9 mouse cellular contexts compared by ENCODE assay signal in genomic region chr12:91423125-91423820, GRCm38 (mm10). TPM values are rescaled to one million over a fixed set of nuclear protein-coding genes. Genes with fewer than 3 reads are reported as not detected.
A peak's percentile ranks its signal among the peaks of the same experiment; 100 is the strongest.
DNase-seq lines count a peak whose midpoint lies in the region; ATAC-seq and TF ChIP-seq lines count a peak whose summit lies in the region.
"Had no signal": no experiment of that assay in that cellular context is flagged by ENCODE, and none has a peak within 500 bp of the region (broad histone marks: within the 10 kb centered on the region; RNA-seq: fewer than 3 reads in every experiment).

No protein-coding gene starts in this region.

- no peak for TF ChIP-seq EP300 in stomach, postnatal 0 days (optimal IDR thresholded peaks at IDR 0.05)

- no peak for TF ChIP-seq POLR2A in cerebellum, adult 2 months (IDR thresholded peaks at IDR 0.05; ENCODE audit: borderline replicate concordance, insufficient read depth, low read length)

- H3K4me1 ChIP-seq in cerebellum, adult 2 months (ENCODE audit: control insufficient read depth, insufficient read depth, low read length), result no peaks in the 10 kb centered on the region
- no peaks in the 10 kb centered on the region for H3K4me1 ChIP-seq in midbrain, embryonic 11.5 days (ENCODE audit: control insufficient read depth, insufficient read depth, low read length)
- no peaks in the 10 kb centered on the region for H3K4me1 ChIP-seq in midbrain, embryonic 13.5 days (replicated peaks)
- no peaks in the 10 kb centered on the region for H3K4me1 ChIP-seq in forebrain, postnatal 0 days (ENCODE audit: insufficient read depth)
- peaks cover 4% of the 10 kb centered on the region; the same call in 1 of the 2 replicates for H3K4me1 ChIP-seq in lung, embryonic 14.5 days (ENCODE audit: insufficient read depth)
- no peaks in the 10 kb centered on the region for H3K4me1 ChIP-seq in stomach, postnatal 0 days (replicated peaks; ENCODE audit: control insufficient read depth, insufficient read depth)
- H3K4me1 ChIP-seq: neural tube, embryonic 12.5 days had no signal

- H3K27ac ChIP-seq in cerebellum, adult 2 months (ENCODE audit: insufficient read depth, low read length), result no peak overlapping the region
- no peak overlapping the region for H3K27ac ChIP-seq in midbrain, embryonic 11.5 days (ENCODE audit: low read depth, low read length)
- no peak overlapping the region for H3K27ac ChIP-seq in midbrain, embryonic 13.5 days
- H3K27ac ChIP-seq in forebrain, postnatal 0 days (ENCODE audit: low read depth, low read length), result no peak overlapping the region
- no peak overlapping the region for H3K27ac ChIP-seq in lung, embryonic 14.5 days (ENCODE audit: low read depth)
- no peak overlapping the region for H3K27ac ChIP-seq in stomach, postnatal 0 days (replicated peaks)
- H3K27ac ChIP-seq: neural tube, embryonic 12.5 days had no signal

- H3K4me2 ChIP-seq in midbrain, embryonic 11.5 days, result no peak overlapping the region
- H3K4me2 ChIP-seq in midbrain, embryonic 13.5 days (replicated peaks), result no peak overlapping the region
- no peak overlapping the region for H3K4me2 ChIP-seq in forebrain, postnatal 0 days (ENCODE audit: low read depth)
- H3K4me2 ChIP-seq in lung, embryonic 14.5 days, result no peak overlapping the region
- 0 out of 2 replicates have a peak overlapping the region, but pooled peaks have one; percentile 23 for H3K4me2 ChIP-seq in stomach, postnatal 0 days (replicated peaks; ENCODE audit: low read depth)
- H3K4me2 ChIP-seq: neural tube, embryonic 12.5 days had no signal

- H3K9me3 ChIP-seq in midbrain, embryonic 11.5 days (ENCODE audit: control insufficient read depth, low read length), result no peaks in the 10 kb centered on the region
- no peaks in the 10 kb centered on the region for H3K9me3 ChIP-seq in midbrain, embryonic 13.5 days
- H3K9me3 ChIP-seq in forebrain, postnatal 0 days (ENCODE audit: low read length), result no peaks in the 10 kb centered on the region
- no peaks in the 10 kb centered on the region for H3K9me3 ChIP-seq in lung, embryonic 14.5 days (ENCODE audit: low read depth, low read length)
- H3K9me3 ChIP-seq in stomach, postnatal 0 days (ENCODE audit: control insufficient read depth, low read length), result no peaks in the 10 kb centered on the region
- H3K9me3 ChIP-seq: neural tube, embryonic 12.5 days had no signal

- H3K36me3 ChIP-seq in midbrain, embryonic 11.5 days (ENCODE audit: control insufficient read depth, insufficient read depth, low read length), result no peaks in the 10 kb centered on the region
- no peaks in the 10 kb centered on the region for H3K36me3 ChIP-seq in midbrain, embryonic 13.5 days
- H3K36me3 ChIP-seq in forebrain, postnatal 0 days (ENCODE audit: insufficient read depth), result no peaks in the 10 kb centered on the region
- no peaks in the 10 kb centered on the region for H3K36me3 ChIP-seq in lung, embryonic 14.5 days (ENCODE audit: insufficient read depth)
- no peaks in the 10 kb centered on the region for H3K36me3 ChIP-seq in stomach, postnatal 0 days (ENCODE audit: control insufficient read depth, insufficient read depth, low read length)
- H3K36me3 ChIP-seq: neural tube, embryonic 12.5 days had no signal

- no peak overlapping the region for H3K4me3 ChIP-seq in cerebellum, adult 2 months (replicated peaks; ENCODE audit: insufficient read depth, low read depth, low read length)
- no peak overlapping the region for H3K4me3 ChIP-seq in midbrain, embryonic 11.5 days (ENCODE audit: low read depth, low read length)
- H3K4me3 ChIP-seq in midbrain, embryonic 13.5 days (replicated peaks), result no peak overlapping the region
- no peak overlapping the region for H3K4me3 ChIP-seq in forebrain, postnatal 0 days (ENCODE audit: low read depth, low read length)
- no peak overlapping the region for H3K4me3 ChIP-seq in lung, embryonic 14.5 days (ENCODE audit: low read depth, low read length)
- no peak overlapping the region for H3K4me3 ChIP-seq in stomach, postnatal 0 days (ENCODE audit: low read depth, low read length)
- H3K4me3 ChIP-seq: neural tube, embryonic 12.5 days had no signal

- DNase-seq in cerebellum, adult 2 months, result peak; percentile 7 to 12
- no peak for DNase-seq in cerebellum, postnatal 4 days (ENCODE audit: low spot score in 2 of 2)
- DNase-seq in midbrain, embryonic 11.5 days (ENCODE audit: low spot score, missing footprints), result peak; percentile 84
- peak; percentile 9 for DNase-seq in adrenal gland, postnatal 25 days
- peak; percentile 78 for DNase-seq in forebrain, postnatal 0 days
- DNase-seq in lung, embryonic 14.5 days, result peak; percentile 68
- peak; percentile 61 for DNase-seq in stomach, postnatal 0 days (ENCODE audit: low spot score)

- H3K9ac ChIP-seq in midbrain, embryonic 11.5 days (ENCODE audit: low read length), result no peak overlapping the region; the same call in 1 of the 2 replicates
- no peak overlapping the region for H3K9ac ChIP-seq in midbrain, embryonic 13.5 days (replicated peaks)
- H3K9ac ChIP-seq in forebrain, postnatal 0 days, result no peak overlapping the region
- no peak overlapping the region for H3K9ac ChIP-seq in lung, embryonic 14.5 days
- no peak overlapping the region for H3K9ac ChIP-seq in stomach, postnatal 0 days (ENCODE audit: low read length)
- H3K9ac ChIP-seq: neural tube, embryonic 12.5 days had no signal

- ATAC-seq in midbrain, embryonic 11.5 days (ENCODE audit: low FRiP score), result peak; percentile 64; the same call in 1 of the 2 replicates
- no peak; the same call in 1 of the 2 replicates for ATAC-seq in midbrain, embryonic 13.5 days
- peak; percentile 79; the same call in 1 of the 2 replicates for ATAC-seq in forebrain, postnatal 0 days
- ATAC-seq in lung, embryonic 14.5 days (ENCODE audit: insufficient read depth), result no peak
- peak; percentile 75 for ATAC-seq in stomach, postnatal 0 days (ENCODE audit: low FRiP score, low TSS enrichment)

- no peaks in the 10 kb centered on the region; the same call in 1 of the 2 replicates for H3K27me3 ChIP-seq in cerebellum, adult 2 months (ENCODE audit: control insufficient read depth, insufficient read depth, low read length)
- no peaks in the 10 kb centered on the region for H3K27me3 ChIP-seq in midbrain, embryonic 11.5 days (ENCODE audit: control insufficient read depth, insufficient read depth, low read length)
- H3K27me3 ChIP-seq in midbrain, embryonic 13.5 days, result no peaks in the 10 kb centered on the region; the same call in 1 of the 2 replicates
- H3K27me3 ChIP-seq in forebrain, postnatal 0 days (ENCODE audit: insufficient read depth, low read length), result no peaks in the 10 kb centered on the region
- H3K27me3 ChIP-seq in lung, embryonic 14.5 days (ENCODE audit: insufficient read depth, low read length), result no peaks in the 10 kb centered on the region
- H3K27me3 ChIP-seq in stomach, postnatal 0 days (ENCODE audit: control insufficient read depth, insufficient read depth, low read length), result no peaks in the 10 kb centered on the region
- H3K27me3 ChIP-seq: neural tube, embryonic 12.5 days had no signal

- 52% methylated on average over 11 of the region's 11 CpGs for WGBS in cerebellum, adult 2 months
- WGBS in midbrain, embryonic 11.5 days, result 71% methylated on average over 11 of the region's 11 CpGs
- WGBS in midbrain, embryonic 13.5 days, result 70% methylated on average over 11 of the region's 11 CpGs
- 66% methylated on average over 11 of the region's 11 CpGs for WGBS in forebrain, postnatal 0 days
- WGBS in lung, embryonic 14.5 days, result 70% methylated on average over 11 of the region's 11 CpGs
- 57% methylated on average over 11 of the region's 11 CpGs for WGBS in stomach, postnatal 0 days

- TF ChIP-seq CTCF in cerebellum, adult 2 months (IDR thresholded peaks at IDR 0.05; ENCODE audit: borderline replicate concordance, insufficient read depth, low read depth, low read length), result peak; percentile 37; the same call in 1 of the 2 replicates
- peak; percentile 75 for TF ChIP-seq CTCF in forebrain, postnatal 0 days (IDR thresholded peaks at IDR 0.05; ENCODE audit: low read depth)
- TF ChIP-seq CTCF in lung, embryonic 14.5 days (IDR thresholded peaks at IDR 0.05; ENCODE audit: low read depth), result peak; percentile 62
- peak; percentile 81 for TF ChIP-seq CTCF in stomach, postnatal 0 days (IDR thresholded peaks at IDR 0.05; ENCODE audit: low read depth)

RNA-seq across cellular contexts. Expression of gene Tshr, which starts 38.9 kb away (rescaled TPM):
- polyA plus RNA-seq in cerebellum, adult 2 months (2012; rRNA removed), result 0.08 and 0.13 TPM in 2 replicates
- polyA plus RNA-seq in midbrain, embryonic 11.5 days (2014; fragmentation: Nextera tagmentation; extraction: Ambion mirVana), result 0.12 and 0.31 TPM in 2 replicates
- 0.14 and 0.27 TPM in 2 replicates for polyA plus RNA-seq in midbrain, embryonic 13.5 days (2015; fragmentation: Nextera tagmentation; extraction: Ambion mirVana)
- total RNA-seq in adrenal gland, postnatal 25 days (2021), result 1.3 and 1.8 TPM in 2 replicates
- 2.8 and 3.0 TPM in 2 replicates for total RNA-seq in forebrain, postnatal 0 days (2014; rRNA removed)
- polyA plus RNA-seq in forebrain, postnatal 0 days (2015; fragmentation: Nextera tagmentation; extraction: Ambion mirVana), result 1.7 and 2.0 TPM in 2 replicates
- 0.29 and 0.43 TPM in 2 replicates for polyA plus RNA-seq in lung, embryonic 14.5 days (2014; fragmentation: Nextera tagmentation; extraction: Ambion mirVana)
- 0.23 and 0.32 TPM in 2 replicates for polyA plus RNA-seq in stomach, postnatal 0 days (2015; fragmentation: Nextera tagmentation; extraction: Ambion mirVana)

RNA-seq across cellular contexts. Expression of gene Cep128, which starts 39.1 kb away (rescaled TPM):
- polyA plus RNA-seq in cerebellum, adult 2 months (2012; rRNA removed), result 2.3 and 2.5 TPM in 2 replicates
- polyA plus RNA-seq in midbrain, embryonic 11.5 days (2014; fragmentation: Nextera tagmentation; extraction: Ambion mirVana), result 9.5 and 11.0 TPM in 2 replicates
- 4.6 and 5.5 TPM in 2 replicates for polyA plus RNA-seq in midbrain, embryonic 13.5 days (2015; fragmentation: Nextera tagmentation; extraction: Ambion mirVana)
- total RNA-seq in adrenal gland, postnatal 25 days (2021), result 4.6 and 5.4 TPM in 2 replicates
- total RNA-seq in forebrain, postnatal 0 days (2014; rRNA removed), result 3.2 and 8.4 TPM in 2 replicates
- 2.3 and 3.0 TPM in 2 replicates for polyA plus RNA-seq in forebrain, postnatal 0 days (2015; fragmentation: Nextera tagmentation; extraction: Ambion mirVana)
- polyA plus RNA-seq in lung, embryonic 14.5 days (2014; fragmentation: Nextera tagmentation; extraction: Ambion mirVana), result 11.7 and 12.6 TPM in 2 replicates
- 1.5 and 2.0 TPM in 2 replicates for polyA plus RNA-seq in stomach, postnatal 0 days (2015; fragmentation: Nextera tagmentation; extraction: Ambion mirVana)

Comparison
In these comparisons a context has a peak if more than half of its experiments do, and no peak if none do; other contexts are left out.
1. DNase-seq: peak in cerebellum, adult 2 months (2 of 2), midbrain, embryonic 11.5 days (single experiment), adrenal gland, postnatal 25 days (single experiment), forebrain, postnatal 0 days (single experiment), lung, embryonic 14.5 days (single experiment) and stomach, postnatal 0 days (single experiment); none in cerebellum, postnatal 4 days (0 of 2).
2. ATAC-seq: peak in midbrain, embryonic 11.5 days (single experiment), forebrain, postnatal 0 days (single experiment) and stomach, postnatal 0 days (single experiment); none in midbrain, embryonic 13.5 days (single experiment) and lung, embryonic 14.5 days (single experiment).
3. Peak in every context shown above with its lines, with median percentiles within 50 percentile points of each other: CTCF ChIP-seq.